9 mouse cellular contexts compared by ENCODE assay signal in genomic region chr5:33994671-33995625, GRCm38 (mm10). TPM values are rescaled to one million over a fixed set of nuclear protein-coding genes. Genes with fewer than 3 reads are reported as not detected.
DNase-seq lines count a peak whose midpoint lies in the region; ATAC-seq and TF ChIP-seq lines count a peak whose summit lies in the region.
"Had no signal": no experiment of that assay in that cellular context is flagged by ENCODE, and none has a peak within 500 bp of the region (broad histone marks: within the 10 kb centered on the region; RNA-seq: fewer than 3 reads in every experiment).

No protein-coding gene starts in this region.

- no peak for TF ChIP-seq EP300 in stomach, postnatal 0 days (optimal IDR thresholded peaks at IDR 0.05)

- TF ChIP-seq POLR2A in cerebellum, adult 2 months (IDR thresholded peaks at IDR 0.05; ENCODE audit: borderline replicate concordance, insufficient read depth, low read length): no peak
- no peak for TF ChIP-seq POLR2A in kidney, adult 2 months (IDR thresholded peaks at IDR 0.05; ENCODE audit: low read depth, low read length)

- DNase-seq in gastrocnemius, adult 2 months: peak; percentile 38
- DNase-seq in gastrocnemius, postnatal 36 days: no peak
- peak; percentile 77 for DNase-seq in cerebellum, adult 2 months
- peak; percentile 54 to 68 for DNase-seq in frontal cortex, postnatal 36 days (ENCODE audit: low spot score in 2 of 2)
- peak; percentile 38 for DNase-seq in kidney, adult 2 months
- peak; percentile 49 for DNase-seq in midbrain, embryonic 10.5 days (ENCODE audit: low spot score)
- peak; percentile 46 for DNase-seq in stomach, postnatal 0 days (ENCODE audit: low spot score)

- no peaks in the 10 kb centered on the region for H3K36me3 ChIP-seq in kidney, adult 2 months (ENCODE audit: control insufficient read depth, insufficient read depth, low read length)
- no peaks in the 10 kb centered on the region for H3K36me3 ChIP-seq in limb, embryonic 12.5 days
- peaks cover 11% of the 10 kb centered on the region for H3K36me3 ChIP-seq in midbrain, embryonic 10.5 days
- H3K36me3 ChIP-seq in stomach, postnatal 0 days (ENCODE audit: control insufficient read depth, insufficient read depth, low read length): no peaks in the 10 kb centered on the region

- peak overlapping the region; percentile 71; the same call in 1 of the 2 replicates for H3K4me3 ChIP-seq in gastrocnemius, adult 2 months
- H3K4me3 ChIP-seq in cerebellum, adult 2 months (replicated peaks; ENCODE audit: insufficient read depth, low read depth, low read length): peak overlapping the region; percentile 96
- H3K4me3 ChIP-seq in kidney, adult 2 months (ENCODE audit: insufficient read depth, low read depth, low read length): no peak overlapping the region
- peak overlapping the region; percentile 67 for H3K4me3 ChIP-seq in limb, embryonic 12.5 days (replicated peaks)
- peak overlapping the region; percentile 80 for H3K4me3 ChIP-seq in midbrain, embryonic 10.5 days
- no peak overlapping the region for H3K4me3 ChIP-seq in stomach, postnatal 0 days (ENCODE audit: low read depth, low read length)

- H3K4me1 ChIP-seq in cerebellum, adult 2 months (ENCODE audit: control insufficient read depth, insufficient read depth, low read length): peaks cover 21% of the 10 kb centered on the region
- H3K4me1 ChIP-seq in kidney, adult 2 months (ENCODE audit: control insufficient read depth, insufficient read depth, low read length): no peaks in the 10 kb centered on the region
- H3K4me1 ChIP-seq in limb, embryonic 12.5 days (replicated peaks): peaks cover 18% of the 10 kb centered on the region
- H3K4me1 ChIP-seq in midbrain, embryonic 10.5 days: peaks cover 48% of the 10 kb centered on the region
- no peaks in the 10 kb centered on the region; the same call in 1 of the 2 replicates for H3K4me1 ChIP-seq in stomach, postnatal 0 days (replicated peaks; ENCODE audit: control insufficient read depth, insufficient read depth)

- intact Hi-C loops in gastrocnemius, adult 2 months (cut with DNase I): no loop called here
- intact Hi-C loops in gastrocnemius, postnatal 36 days (cut with DNase I): no loop called here

- H3K9me3 ChIP-seq in limb, embryonic 12.5 days: no peaks in the 10 kb centered on the region
- no peaks in the 10 kb centered on the region for H3K9me3 ChIP-seq in midbrain, embryonic 10.5 days (replicated peaks)
- H3K9me3 ChIP-seq in stomach, postnatal 0 days (ENCODE audit: control insufficient read depth, low read length): no peaks in the 10 kb centered on the region

- peak; percentile 46 for TF ChIP-seq CTCF in gastrocnemius, adult 2 months (IDR thresholded peaks at IDR 0.05)
- peak; percentile 69 for TF ChIP-seq CTCF in cerebellum, adult 2 months (IDR thresholded peaks at IDR 0.05; ENCODE audit: borderline replicate concordance, insufficient read depth, low read depth, low read length)
- peak; percentile 57 for TF ChIP-seq CTCF in kidney, adult 2 months (conservative IDR thresholded peaks at IDR 0.05; ENCODE audit: insufficient read depth, insufficient read length, low read depth, low read length)
- peak; percentile 69 for TF ChIP-seq CTCF in stomach, postnatal 0 days (IDR thresholded peaks at IDR 0.05; ENCODE audit: low read depth)

- 32% methylated on average over 28 of the region's 28 CpGs for WGBS in cerebellum, adult 2 months
- 39% methylated on average over 28 of the region's 28 CpGs for WGBS in kidney, adult 2 months
- 35% methylated on average over 28 of the region's 28 CpGs for WGBS in limb, embryonic 12.5 days
- WGBS in midbrain, embryonic 10.5 days: 33% methylated on average over 28 of the region's 28 CpGs
- WGBS in stomach, postnatal 0 days: 40% methylated on average over 28 of the region's 28 CpGs

- no peak overlapping the region for H3K9ac ChIP-seq in limb, embryonic 12.5 days (replicated peaks)
- no peak overlapping the region for H3K9ac ChIP-seq in stomach, postnatal 0 days (ENCODE audit: low read length)

- H3K4me2 ChIP-seq in limb, embryonic 12.5 days: peak overlapping the region; percentile 98
- peak overlapping the region; percentile 89; the same call in 1 of the 2 replicates for H3K4me2 ChIP-seq in stomach, postnatal 0 days (replicated peaks; ENCODE audit: low read depth)

- ATAC-seq in limb, embryonic 12.5 days (ENCODE audit: insufficient number of reproducible peaks, insufficient read depth, low FRiP score, low TSS enrichment, low read depth): no peak
- ATAC-seq in stomach, postnatal 0 days (ENCODE audit: low FRiP score, low TSS enrichment): peak; percentile 41; the same call in 1 of the 2 replicates

- no peak overlapping the region for H3K27ac ChIP-seq in gastrocnemius, adult 2 months
- H3K27ac ChIP-seq in cerebellum, adult 2 months (ENCODE audit: insufficient read depth, low read length): peak overlapping the region; percentile 98
- H3K27ac ChIP-seq in kidney, adult 2 months (ENCODE audit: insufficient read depth, low read depth, low read length): no peak overlapping the region
- H3K27ac ChIP-seq in limb, embryonic 12.5 days: no peak overlapping the region
- peak overlapping the region; percentile 92 for H3K27ac ChIP-seq in midbrain, embryonic 10.5 days (replicated peaks)
- no peak overlapping the region for H3K27ac ChIP-seq in stomach, postnatal 0 days (replicated peaks)

- no peaks in the 10 kb centered on the region for H3K27me3 ChIP-seq in cerebellum, adult 2 months (ENCODE audit: control insufficient read depth, insufficient read depth, low read length)
- H3K27me3 ChIP-seq in kidney, adult 2 months (replicated peaks; ENCODE audit: control insufficient read depth, insufficient read depth, low read length): peaks cover 2% of the 10 kb centered on the region; the same call in 1 of the 2 replicates
- H3K27me3 ChIP-seq in limb, embryonic 12.5 days: peaks cover 60% of the 10 kb centered on the region
- H3K27me3 ChIP-seq in midbrain, embryonic 10.5 days (ENCODE audit: low read depth, poor library complexity, severe bottlenecking): peaks cover 53% of the 10 kb centered on the region
- H3K27me3 ChIP-seq in stomach, postnatal 0 days (ENCODE audit: control insufficient read depth, insufficient read depth, low read length): peaks cover 16% of the 10 kb centered on the region

RNA-seq across cellular contexts. Expression of gene Nat8l, which starts 0.8 kb away (rescaled TPM):
- under 1 TPM; 0.05 to 0.20 TPM for total RNA-seq in gastrocnemius, adult 2 months (2021)
- total RNA-seq in gastrocnemius, postnatal 36 days (2021): under 1 TPM; 0.05 to 0.20 TPM
- polyA plus RNA-seq in cerebellum, adult 2 months (2012; rRNA removed): 166 and 190 TPM in 2 replicates
- polyA plus RNA-seq in kidney, adult 2 months (2012; rRNA removed): 5.8 and 6.5 TPM in 2 replicates
- polyA plus RNA-seq in limb, embryonic 12.5 days (2016; fragmentation: Nextera tagmentation; extraction: Ambion mirVana): 0.13 and 0.20 TPM in 2 replicates
- polyA plus RNA-seq in midbrain, embryonic 10.5 days (2016; fragmentation: Nextera tagmentation; extraction: Ambion mirVana): 1.5 and 2.2 TPM in 2 replicates
- polyA plus RNA-seq in stomach, postnatal 0 days (2015; fragmentation: Nextera tagmentation; extraction: Ambion mirVana): 0.13 and 0.15 TPM in 2 replicates

RNA-seq across cellular contexts. Expression of gene Gm1673, which starts 11.7 kb away (rescaled TPM):
- not detected for total RNA-seq in gastrocnemius, adult 2 months (2021)
- total RNA-seq in gastrocnemius, postnatal 36 days (2021): not detected
- 164 and 171 TPM in 2 replicates for polyA plus RNA-seq in cerebellum, adult 2 months (2012; rRNA removed)
- polyA plus RNA-seq in kidney, adult 2 months (2012; rRNA removed): 3.3 and 4.1 TPM in 2 replicates
- 186 and 197 TPM in 2 replicates for polyA plus RNA-seq in limb, embryonic 12.5 days (2016; fragmentation: Nextera tagmentation; extraction: Ambion mirVana)
- polyA plus RNA-seq in midbrain, embryonic 10.5 days (2016; fragmentation: Nextera tagmentation; extraction: Ambion mirVana): 288 and 309 TPM in 2 replicates
- polyA plus RNA-seq in stomach, postnatal 0 days (2015; fragmentation: Nextera tagmentation; extraction: Ambion mirVana): 27.7 and 28.5 TPM in 2 replicates
- total RNA-seq: neutrophil, adult 5-6 weeks had no signal

RNA-seq across cellular contexts. Expression of gene Nelfa, which starts 58.7 kb away (rescaled TPM):
- 1 to 10 TPM; 7.1 to 8.2 TPM for total RNA-seq in gastrocnemius, adult 2 months (2021)
- total RNA-seq in gastrocnemius, postnatal 36 days (2021): 1 to 10 TPM; 6.1 to 6.6 TPM
- 29.2 and 32.9 TPM in 2 replicates for polyA plus RNA-seq in cerebellum, adult 2 months (2012; rRNA removed)
- polyA plus RNA-seq in kidney, adult 2 months (2012; rRNA removed): 23.0 and 24.6 TPM in 2 replicates
- polyA plus RNA-seq in limb, embryonic 12.5 days (2016; fragmentation: Nextera tagmentation; extraction: Ambion mirVana): 69.0 and 76.8 TPM in 2 replicates
- polyA plus RNA-seq in midbrain, embryonic 10.5 days (2016; fragmentation: Nextera tagmentation; extraction: Ambion mirVana): 85.4 and 88.1 TPM in 2 replicates
- polyA plus RNA-seq in stomach, postnatal 0 days (2015; fragmentation: Nextera tagmentation; extraction: Ambion mirVana): 20.4 and 20.5 TPM in 2 replicates

Comparison
In these comparisons a context has a peak if more than half of its experiments do, and no peak if none do; other contexts are left out.
1. DNase-seq: peak in gastrocnemius, adult 2 months (single experiment), cerebellum, adult 2 months (2 of 2), frontal cortex, postnatal 36 days (2 of 2), kidney, adult 2 months (single experiment), midbrain, embryonic 10.5 days (single experiment) and stomach, postnatal 0 days (single experiment); none in gastrocnemius, postnatal 36 days (0 of 2).
2. H3K27ac ChIP-seq: peak in cerebellum, adult 2 months (single experiment) and midbrain, embryonic 10.5 days (single experiment); none in gastrocnemius, adult 2 months (single experiment), kidney, adult 2 months (single experiment), limb, embryonic 12.5 days (single experiment) and stomach, postnatal 0 days (single experiment).
3. H3K4me3 ChIP-seq: peak in gastrocnemius, adult 2 months (single experiment), cerebellum, adult 2 months (single experiment), limb, embryonic 12.5 days (single experiment) and midbrain, embryonic 10.5 days (single experiment); none in kidney, adult 2 months (single experiment) and stomach, postnatal 0 days (single experiment).
4. RNA of gene Nat8l, which starts 0.8 kb away (polyA plus RNA-seq): 166 to 190 TPM in cerebellum, adult 2 months; 5.8 to 6.5 TPM in kidney, adult 2 months, 1.5 to 2.2 TPM in midbrain, embryonic 10.5 days, 0.13 to 0.15 TPM in stomach, postnatal 0 days and 0.13 to 0.20 TPM in limb, embryonic 12.5 days; every median in the first group is over 10 times any median in the second.
5. Peak in every context shown above with its lines, with median percentiles within 50 percentile points of each other: CTCF ChIP-seq.